Mouse (Mus musculus) heart, embryonic 10.5 days (tissue): Measurements from ENCODE around the gene Polr1b. TPM values are rescaled to one million over a fixed set of nuclear protein-coding genes. Genes with fewer than 3 reads are reported as not detected.

Experiments
- DNase-seq: peaks from one replicate; pipeline ENCODE4 v3.0.0-alpha.2; 2017; ENCODE audit warnings: low spot score
- H3K27ac ChIP-seq: fragments of 300-500 bp; sonication (generic); 2 replicates; pipeline ENCODE4 v1.5.1; 2016; ENCODE audit warnings: mild to moderate bottlenecking
- H3K27me3 ChIP-seq: fragments of 300-500 bp; sonication (generic); 2 replicates; pipeline ENCODE4 v1.6.1; 2016; ENCODE audit warnings: mild to moderate bottlenecking; ENCODE audit not compliant: poor library complexity, insufficient read depth, severe bottlenecking
- H3K36me3 ChIP-seq: fragments of 300-500 bp; sonication (generic); 2 replicates; pipeline ENCODE4 v1.6.1; 2016; ENCODE audit warnings: mild to moderate bottlenecking, moderate library complexity
- H3K4me1 ChIP-seq: fragments of 300-500 bp; sonication (generic); 2 replicates; pipeline ENCODE4 v1.6.1; 2016; ENCODE audit warnings: mild to moderate bottlenecking
- H3K4me3 ChIP-seq: fragments of 300-500 bp; sonication (generic); 2 replicates; pipeline ENCODE4 v1.5.1; 2016; ENCODE audit warnings: mild to moderate bottlenecking, moderate library complexity
- H3K9me3 ChIP-seq: fragments of 300-500 bp; sonication (generic); 2 replicates; pipeline ENCODE4 v1.6.1; 2016; ENCODE audit warnings: mild to moderate bottlenecking, moderate library complexity
- WGBS: fragments of 180-500 bp; shearing (Covaris S2); methylation state at CpG from one replicate; pipeline ENCODE4 v1.1.7; 2016; 5-methylcytosine and 5-hydroxymethylcytosine counted together
- polyA plus RNA-seq: library from polyadenylated mRNA; unstranded; fragments of >200 nt; fragmentation: Nextera tagmentation; extraction: Ambion mirVana; gene quantifications from 2 replicates; pipeline ENCODE4 v1.2.1, GENCODE M21; 2016

The Polr1b gene
- polyA plus RNA-seq, 1 experiment from 2014 or later: 35.5 TPM

DNA sequence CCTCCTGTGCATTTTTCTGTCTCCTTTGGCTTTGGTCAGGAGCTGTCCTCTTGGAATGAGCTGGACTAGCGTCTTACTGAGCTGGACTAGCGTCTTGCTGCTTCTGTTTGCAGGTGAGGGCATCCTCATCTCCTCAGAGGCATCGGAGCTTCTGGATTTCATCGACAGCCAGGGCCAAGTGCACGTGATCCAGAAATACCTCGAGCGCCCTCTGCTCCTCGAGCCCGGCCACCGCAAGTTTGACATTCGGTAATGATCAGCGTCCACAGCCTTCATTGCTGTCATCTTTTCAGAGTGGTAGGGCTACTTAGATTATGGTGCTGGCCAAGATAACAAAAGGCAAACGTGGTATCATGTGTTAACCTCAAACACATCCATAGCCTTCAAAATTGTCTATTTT lies 19.7 kb upstream of the Polr1b start:
- WGBS: 55% methylated on average over 13 of the region's 13 CpGs
- H3K27me3 ChIP-seq: no peaks in the 10 kb centered on the region
- H3K27ac ChIP-seq: no peak overlapping the region
- H3K9me3 ChIP-seq: no peaks in the 10 kb centered on the region
- H3K4me3 ChIP-seq: no peak overlapping the region
- H3K36me3 ChIP-seq: peaks cover 30% of the 10 kb centered on the region
- no peak for DNase-seq
- H3K4me1 ChIP-seq: no peaks in the 10 kb centered on the region

- 85% methylated on average over 5 of the region's 5 CpGs for WGBS
- Histone ChIP-seq H3K27ac (no peak overlapping the region), H3K27me3 (no peaks in the 10 kb centered on the region), H3K4me3 (no peak overlapping the region), H3K4me1 (no peaks in the 10 kb centered on the region), H3K36me3 (peaks cover 35% of the 10 kb centered on the region), H3K9me3 (no peaks in the 10 kb centered on the region)
- DNase-seq: no peak
Observed at GRCm38 (mm10) chr2:129083514-129083913, 17.3 kb upstream of the Polr1b start.

DNA sequence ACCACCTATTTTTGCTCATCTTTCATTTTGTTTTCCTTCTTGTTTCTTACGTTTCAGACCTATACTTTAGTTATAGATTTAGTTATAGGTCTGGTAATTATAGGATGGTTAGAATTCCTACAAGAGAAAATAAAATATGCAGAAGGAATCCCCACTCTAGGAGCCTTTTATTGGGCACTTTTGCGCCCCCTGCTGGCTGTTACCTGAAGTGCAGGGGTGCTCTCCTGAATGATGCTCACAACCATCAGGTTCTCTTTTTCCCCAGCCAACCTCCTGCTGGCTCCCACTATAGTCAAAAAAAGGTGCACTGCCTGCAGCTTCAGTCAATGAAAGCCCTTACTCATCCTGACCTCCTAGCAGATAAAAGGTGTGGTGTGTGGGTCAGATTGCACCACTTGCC lies 15.8 kb upstream of the Polr1b start:
- Histone ChIP-seq H3K27ac (no peak overlapping the region), H3K4me3 (no peak overlapping the region), H3K27me3 (no peaks in the 10 kb centered on the region), H3K36me3 (peaks cover 42% of the 10 kb centered on the region), H3K4me1 (peaks cover 1% of the 10 kb centered on the region; the same call in 1 of the 2 replicates), H3K9me3 (no peaks in the 10 kb centered on the region)
- WGBS: 41% methylated on average over 2 of the region's 2 CpGs
- no peak for DNase-seq

GRCm38 (mm10) chr2:129087520-129087919 lies 13.3 kb upstream of the Polr1b start:
- no peak overlapping the region for H3K4me3 ChIP-seq
- H3K36me3 ChIP-seq: peaks cover 48% of the 10 kb centered on the region
- DNase-seq: no peak
- WGBS: 84% methylated on average over 1 of the region's 1 CpGs
- H3K4me1 ChIP-seq: peaks cover 6% of the 10 kb centered on the region; the same call in 1 of the 2 replicates
- H3K27me3 ChIP-seq: no peaks in the 10 kb centered on the region
- no peak overlapping the region for H3K27ac ChIP-seq
- H3K9me3 ChIP-seq: no peaks in the 10 kb centered on the region

DNA sequence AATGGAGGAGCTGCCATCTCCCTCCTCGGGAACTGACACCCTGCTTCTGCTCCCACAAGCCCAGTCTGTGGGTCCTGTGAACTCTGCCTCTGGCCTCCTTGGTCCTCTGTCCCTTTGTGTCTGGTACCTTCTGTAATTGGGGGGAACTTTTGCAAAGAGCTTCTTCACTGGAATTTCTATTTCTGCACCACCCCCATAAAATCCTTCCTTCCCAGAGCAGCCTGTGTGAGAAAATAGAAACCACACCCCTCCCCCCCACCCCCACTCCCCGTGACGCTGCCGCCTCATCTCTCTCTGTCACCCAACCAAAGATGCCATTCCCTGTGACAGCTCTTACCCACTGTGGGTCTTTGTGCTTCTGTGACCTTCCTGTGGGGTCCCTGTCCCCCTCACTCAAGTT lies 10.4 kb upstream of the Polr1b start:
- Histone ChIP-seq H3K4me1 (peaks cover 6% of the 10 kb centered on the region; the same call in 1 of the 2 replicates), H3K27me3 (no peaks in the 10 kb centered on the region), H3K4me3 (no peak overlapping the region), H3K9me3 (no peaks in the 10 kb centered on the region), H3K36me3 (peaks cover 57% of the 10 kb centered on the region), H3K27ac (peak overlapping the region; percentile 56)
- WGBS: 52% methylated on average over 4 of the region's 4 CpGs
- DNase-seq: no peak

- H3K9me3 ChIP-seq: no peaks in the 10 kb centered on the region
- DNase-seq: no peak
- H3K27ac ChIP-seq: no peak overlapping the region
- 86% methylated on average over 12 of the region's 12 CpGs for WGBS
- H3K4me1 ChIP-seq: peaks cover 6% of the 10 kb centered on the region; the same call in 1 of the 2 replicates
- no peak overlapping the region for H3K4me3 ChIP-seq
- H3K27me3 ChIP-seq: no peaks in the 10 kb centered on the region
- peaks cover 38% of the 10 kb centered on the region for H3K36me3 ChIP-seq
Observed at GRCm38 (mm10) chr2:129092810-129093209, 8.0 kb upstream of the Polr1b start.

DNA sequence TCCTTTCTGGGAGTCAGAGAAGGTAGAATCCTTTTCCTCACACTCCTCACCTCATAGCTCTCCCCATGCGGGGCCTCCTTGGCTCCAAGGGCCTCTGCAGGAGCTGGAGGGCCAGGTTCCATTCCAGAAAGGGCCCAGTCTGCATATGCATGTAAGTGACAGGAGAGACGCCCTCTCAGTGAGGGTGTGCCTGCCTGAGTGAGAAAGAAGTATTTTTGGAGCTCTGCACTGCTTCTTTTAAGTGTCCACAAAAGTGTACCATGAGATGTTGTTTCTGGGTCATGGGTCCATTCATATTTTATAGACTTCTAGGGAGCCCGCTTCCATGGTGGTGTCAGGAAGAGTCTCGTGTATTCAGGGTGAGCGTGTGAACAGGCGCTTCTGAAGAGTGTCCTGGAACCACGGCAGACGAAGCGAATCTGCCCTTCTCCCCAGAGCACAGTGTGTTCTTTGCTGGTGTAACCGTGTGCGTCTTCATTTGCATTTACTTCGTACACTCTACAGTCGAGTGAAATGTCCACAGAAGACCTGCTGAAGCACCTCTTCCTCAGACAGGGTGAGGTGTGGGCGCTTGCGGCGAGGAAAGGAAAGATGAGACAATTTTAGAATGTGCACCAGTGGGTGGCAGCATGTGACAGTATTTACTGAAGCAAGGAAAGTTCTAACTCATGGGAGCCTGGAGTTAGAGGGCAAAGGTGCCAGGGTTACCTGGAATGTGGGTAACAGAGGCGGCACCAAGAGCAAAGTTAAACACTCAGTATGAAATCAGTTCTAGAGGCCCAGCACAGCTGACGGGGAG lies 6.7 kb upstream of the Polr1b start:
- Histone ChIP-seq H3K4me1 (peaks cover 6% of the 10 kb centered on the region; the same call in 1 of the 2 replicates), H3K27me3 (no peaks in the 10 kb centered on the region), H3K4me3 (no peak overlapping the region), H3K27ac (no peak overlapping the region), H3K36me3 (peaks cover 28% of the 10 kb centered on the region), H3K9me3 (no peaks in the 10 kb centered on the region)
- DNase-seq: no peak
- 83% methylated on average over 18 of the region's 18 CpGs for WGBS

- H3K4me3 ChIP-seq: no peak overlapping the region
- H3K9me3 ChIP-seq: no peaks in the 10 kb centered on the region
- H3K27me3 ChIP-seq: no peaks in the 10 kb centered on the region
- peaks cover 83% of the 10 kb centered on the region for H3K36me3 ChIP-seq
- WGBS: 93% methylated on average over 5 of the region's 5 CpGs
- no peaks in the 10 kb centered on the region for H3K4me1 ChIP-seq
- no peak for DNase-seq
- H3K27ac ChIP-seq: no peak overlapping the region
Observed at GRCm38 (mm10) chr2:129112924-129113323, 12.1 kb downstream of the Polr1b start.

- H3K4me3 ChIP-seq: no peak overlapping the region
- no peaks in the 10 kb centered on the region for H3K4me1 ChIP-seq
- H3K36me3 ChIP-seq: peaks cover 90% of the 10 kb centered on the region
- WGBS: 90% methylated on average over 9 of the region's 9 CpGs
- no peak for DNase-seq
- H3K9me3 ChIP-seq: no peaks in the 10 kb centered on the region
- H3K27me3 ChIP-seq: no peaks in the 10 kb centered on the region
- no peak overlapping the region for H3K27ac ChIP-seq
Observed at GRCm38 (mm10) chr2:129115706-129116367, 15.0 kb downstream of the Polr1b start.

GRCm38 (mm10) chr2:129116368-129116739 lies 15.6 kb downstream of the Polr1b start:
- peaks cover 94% of the 10 kb centered on the region for H3K36me3 ChIP-seq

DNA sequence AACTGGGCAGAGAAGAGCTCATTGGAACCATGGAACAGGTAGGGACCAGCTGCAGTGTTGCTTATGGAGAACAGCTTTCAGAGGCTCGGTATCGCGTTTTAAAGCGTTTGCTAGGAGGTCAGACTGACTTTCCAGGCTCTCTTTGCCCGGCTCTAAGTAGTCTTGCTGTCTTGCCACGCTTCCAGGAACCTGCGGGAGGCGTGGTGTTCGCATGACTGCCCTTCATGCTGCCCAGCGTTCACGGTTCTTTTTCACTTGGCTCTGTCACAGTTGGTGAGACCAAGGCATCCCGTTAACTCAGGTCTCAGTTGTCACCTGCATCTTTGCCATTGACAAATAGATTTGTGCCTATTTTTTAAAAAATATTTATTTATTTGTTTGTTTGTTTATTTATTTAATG lies 17.3 kb downstream of the Polr1b start:
- WGBS: 92% methylated on average over 12 of the region's 12 CpGs
- DNase-seq: no peak
- H3K4me3 ChIP-seq: no peak overlapping the region
- H3K27ac ChIP-seq: no peak overlapping the region
- H3K9me3 ChIP-seq: no peaks in the 10 kb centered on the region
- no peaks in the 10 kb centered on the region for H3K4me1 ChIP-seq
- H3K27me3 ChIP-seq: no peaks in the 10 kb centered on the region
- H3K36me3 ChIP-seq: peaks cover 95% of the 10 kb centered on the region

More at GRCm38 (mm10) chr2:129116368-129116739, 15.6 kb downstream of the Polr1b start:
- no peaks in the 10 kb centered on the region for H3K4me1 ChIP-seq
- H3K9me3 ChIP-seq: no peaks in the 10 kb centered on the region
- no peak overlapping the region for H3K27ac ChIP-seq
- DNase-seq: no peak
- H3K27me3 ChIP-seq: no peaks in the 10 kb centered on the region
- H3K4me3 ChIP-seq: no peak overlapping the region
- WGBS: 96% methylated on average over 1 of the region's 1 CpGs

- 95% methylated on average over 8 of the region's 8 CpGs for WGBS
Observed at GRCm38 (mm10) chr2:129121986-129122385, 21.2 kb downstream of the Polr1b start.

DNA sequence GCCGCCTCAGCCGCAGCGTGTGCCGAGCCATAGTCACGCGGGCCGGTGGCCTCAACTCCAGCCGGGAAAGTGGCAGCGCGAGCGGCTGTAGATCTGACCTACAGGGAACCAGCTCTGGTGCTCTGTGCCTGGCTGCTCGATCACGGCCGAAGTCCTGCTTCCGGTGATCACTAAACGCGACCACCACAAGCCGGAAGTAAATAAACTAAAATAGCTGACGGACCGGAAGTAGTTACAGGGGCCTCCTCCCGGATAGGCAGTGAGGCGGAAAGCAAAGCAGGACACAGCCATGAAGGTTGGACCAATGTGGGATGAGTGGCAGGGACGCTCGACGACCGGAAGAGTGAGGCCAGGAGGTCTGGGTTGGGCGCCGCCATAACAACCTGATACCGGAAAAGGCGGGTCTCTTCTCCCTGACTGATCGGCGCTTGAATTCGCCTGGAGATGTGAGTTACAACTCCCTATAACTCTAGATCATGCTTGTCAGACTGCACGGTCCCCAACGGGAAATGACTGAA lies 28.7 kb downstream of the Polr1b start, which contains the start of gene Chchd5:
Gene Chchd5 (plus strand): TSS at position 289 of the 518 bp plus-strand sequence.
- peaks cover 19% of the 10 kb centered on the region; the same call in 1 of the 2 replicates for H3K4me1 ChIP-seq
- H3K4me3 ChIP-seq: peak within 1 kb of the TSS; percentile 82
- peaks cover 64% of the 10 kb centered on the region for H3K36me3 ChIP-seq
- no peaks in the 10 kb centered on the region for H3K9me3 ChIP-seq
- DNase-seq: peak; percentile 99
- H3K27me3 ChIP-seq: no peaks in the 10 kb centered on the region
- peak within 1 kb of the TSS; percentile 93 for H3K27ac ChIP-seq
- WGBS: under 1% methylated on average over 35 of the region's 35 CpGs

More at GRCm38 (mm10) chr2:129121986-129122385, 21.2 kb downstream of the Polr1b start:
- Histone ChIP-seq H3K4me1 (no peaks in the 10 kb centered on the region), H3K27me3 (no peaks in the 10 kb centered on the region), H3K36me3 (peaks cover 94% of the 10 kb centered on the region), H3K9me3 (no peaks in the 10 kb centered on the region), H3K27ac (no peak overlapping the region), H3K4me3 (no peak overlapping the region)
- DNase-seq: no peak
